Mouse (Mus musculus) testis, adult 2 months (tissue): Measurements from ENCODE around the gene Gm20458.

ENCODE experiments used
- CTCF ChIP-seq: fragments of 200-500 bp; IDR thresholded peaks from 2 replicates; pipeline ENCODE4 v1.5.1; 2012; ENCODE audit warnings: low read depth, mild to moderate bottlenecking, inconsistent platforms, low read length, moderate library complexity; ENCODE audit not compliant: control insufficient read depth, insufficient read depth, insufficient replicate concordance
- POLR2A ChIP-seq: fragments of 200-500 bp; IDR thresholded peaks from 2 replicates; pipeline ENCODE4 v1.6.1; 2012; ENCODE audit warnings: low read depth, mild to moderate bottlenecking, inconsistent platforms, low read length, moderate library complexity; ENCODE audit not compliant: control insufficient read depth

DNA sequence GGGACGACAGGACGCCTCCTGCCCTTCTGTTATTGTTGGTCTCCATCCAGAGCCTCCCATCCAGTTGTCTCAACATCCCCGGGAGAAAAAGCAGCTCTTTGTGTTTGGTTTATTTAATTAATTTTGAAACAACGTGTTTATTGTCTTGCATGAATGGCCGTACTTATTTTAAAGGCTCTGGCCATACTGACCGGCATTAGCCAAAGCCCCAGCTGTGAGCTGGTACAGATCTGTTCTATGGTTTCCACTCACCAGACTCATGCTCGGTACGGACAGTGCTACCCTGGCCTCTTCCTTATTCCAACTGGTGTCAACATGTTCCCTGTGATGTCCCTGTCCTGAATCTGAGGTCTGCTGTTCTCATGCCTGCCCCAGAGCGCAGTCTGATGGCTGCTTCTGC, 55.1 kb downstream of the Gm20458 start:
- TF ChIP-seq POLR2A (no peak), CTCF (no peak)
